Mouse (Mus musculus): Measurements from ENCODE around the gene Ncam2. TPM values are rescaled to one million over a fixed set of nuclear protein-coding genes. Genes with fewer than 3 reads are reported as not detected.

Gene Ncam2
- total RNA-seq, 2 experiments from 2014 or later: 0.08 to 0.11 TPM

DNA sequence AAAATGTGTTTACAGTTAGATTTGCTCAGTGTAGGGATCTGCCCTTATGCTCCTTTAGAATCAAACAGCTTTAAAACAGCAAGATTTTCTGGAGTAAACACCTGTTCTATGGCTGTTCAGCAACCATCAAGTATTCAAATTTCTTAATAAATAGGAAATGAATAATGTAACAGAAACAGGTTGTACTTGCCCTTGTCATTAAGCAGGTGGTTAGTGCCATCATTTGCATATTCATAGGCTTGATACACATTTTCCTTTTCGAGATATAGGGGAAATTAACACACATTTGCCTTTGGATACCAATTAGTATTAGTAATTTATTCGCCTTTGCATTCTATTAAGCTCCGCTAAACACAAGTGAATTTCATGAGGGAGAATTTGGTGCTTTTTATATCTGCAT, 335.7 kb downstream of the Ncam2 start:
- DNase-seq (ENCODE audit: low spot score): no peak
- intact Hi-C loops (cut with DNase I): no loop called here

DNA sequence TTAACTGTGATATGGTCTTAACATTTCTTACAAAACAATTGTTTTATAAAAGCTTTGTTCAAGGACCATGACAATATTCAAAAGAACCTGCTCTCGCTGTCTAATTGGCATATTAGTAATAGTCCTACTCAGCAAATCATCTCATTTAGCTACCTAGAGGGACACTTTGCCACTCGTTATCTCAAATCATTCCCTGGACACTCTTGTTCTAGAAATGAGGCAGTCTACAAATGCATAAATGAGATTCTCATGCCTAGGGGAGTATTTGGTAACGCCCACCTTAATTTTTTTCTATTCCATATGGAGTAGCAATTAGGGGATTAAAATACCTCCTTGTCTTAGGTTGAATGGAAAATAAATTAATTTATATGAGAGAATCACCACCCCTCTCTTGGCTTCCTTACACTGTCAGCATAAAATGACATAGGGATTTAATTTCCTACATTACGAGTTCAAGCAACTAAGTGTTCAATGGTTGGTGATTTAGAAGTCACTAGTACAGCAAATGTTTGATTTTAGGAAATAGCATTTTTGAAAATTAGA, 387.1 kb downstream of the Ncam2 start:
- intact Hi-C loops (cut with DNase I): no loop called here
- no peak for DNase-seq (ENCODE audit: low spot score)

DNA sequence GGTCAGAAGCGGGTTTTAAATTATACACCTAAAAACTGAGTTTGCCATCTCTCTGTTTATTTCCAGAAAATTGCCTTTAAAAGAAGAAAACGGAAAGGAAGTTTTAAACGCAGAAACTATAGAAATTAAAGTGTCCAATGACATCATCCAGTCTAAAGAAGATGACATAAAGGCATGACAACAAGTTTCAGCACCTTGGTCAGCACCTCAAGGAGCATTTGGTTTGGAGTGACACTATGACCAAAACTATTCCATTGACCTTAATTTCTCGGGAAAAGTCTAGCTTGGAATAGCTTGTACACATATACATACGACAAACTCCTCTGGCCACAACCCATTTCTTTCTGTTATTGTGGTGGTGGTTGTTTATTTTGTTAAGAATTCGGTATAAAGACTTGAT, 422.8 kb downstream of the Ncam2 start:
- no peak for DNase-seq (ENCODE audit: low spot score)
- intact Hi-C loops (cut with DNase I): no loop called here

DNA sequence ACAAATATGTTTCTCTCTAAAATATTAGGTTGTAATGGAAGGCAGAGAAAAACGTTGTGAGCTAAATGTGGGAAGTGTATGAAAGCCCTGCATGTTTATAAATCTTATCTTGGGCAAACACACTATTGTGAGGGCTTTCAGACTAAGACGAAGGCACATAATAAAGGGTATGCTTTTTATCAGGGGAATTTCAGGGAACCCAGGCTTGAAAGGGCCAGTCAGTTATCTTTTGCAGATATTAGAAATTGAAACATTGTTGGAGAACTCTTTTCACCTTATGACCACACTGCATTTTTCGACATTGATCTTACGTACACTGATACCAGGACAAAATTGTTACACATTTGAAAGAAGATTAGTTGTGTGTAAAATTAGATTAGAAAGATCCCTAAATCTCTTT, 423.3 kb downstream of the Ncam2 start:
- no peak for DNase-seq (ENCODE audit: low spot score)

DNA sequence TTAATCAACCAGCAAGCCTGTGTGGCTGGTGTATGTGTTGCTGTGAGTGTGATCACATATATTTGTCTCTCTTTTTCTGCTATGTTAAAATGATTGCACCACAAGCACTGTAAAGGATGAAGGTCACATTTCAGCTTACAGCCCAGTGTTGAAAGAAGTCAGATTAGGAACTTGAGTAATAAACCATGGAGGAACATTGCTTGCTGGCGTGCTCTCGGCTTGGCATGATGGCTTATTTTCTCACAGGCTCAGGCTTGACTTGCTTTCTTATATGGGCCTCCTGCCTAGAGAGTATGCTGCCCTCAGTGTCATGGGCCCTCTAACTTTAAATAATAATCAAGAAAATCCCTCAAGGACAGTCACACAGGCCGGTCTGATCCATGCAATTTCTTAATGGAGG, 449.8 kb downstream of the Ncam2 start:
- DNase-seq (ENCODE audit: low spot score): no peak
- intact Hi-C loops (cut with DNase I): no loop called here

More for the DNA sequence above, 423.3 kb downstream of the Ncam2 start:
- intact Hi-C loops (cut with DNase I): no loop called here

DNA sequence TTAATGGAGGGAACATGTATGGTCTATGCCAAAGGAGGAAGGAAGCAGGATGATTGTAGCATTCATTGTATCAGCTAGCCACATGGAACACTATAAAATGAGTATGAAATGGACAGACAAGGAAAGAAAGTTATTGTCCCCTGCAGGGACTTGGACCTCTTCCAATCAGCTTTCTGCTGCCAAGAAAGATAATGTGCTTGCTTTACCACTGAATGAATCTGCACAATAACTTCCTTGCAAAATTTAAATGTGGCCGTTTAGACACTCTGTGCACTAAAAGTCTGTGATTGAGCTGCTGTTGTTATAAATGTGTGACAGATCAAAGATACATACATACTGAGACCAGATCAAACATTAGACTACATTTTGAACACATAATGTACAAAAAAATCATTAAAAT, 451.1 kb downstream of the Ncam2 start:
- intact Hi-C loops (cut with DNase I): no loop called here
- DNase-seq (ENCODE audit: low spot score): no peak

DNA sequence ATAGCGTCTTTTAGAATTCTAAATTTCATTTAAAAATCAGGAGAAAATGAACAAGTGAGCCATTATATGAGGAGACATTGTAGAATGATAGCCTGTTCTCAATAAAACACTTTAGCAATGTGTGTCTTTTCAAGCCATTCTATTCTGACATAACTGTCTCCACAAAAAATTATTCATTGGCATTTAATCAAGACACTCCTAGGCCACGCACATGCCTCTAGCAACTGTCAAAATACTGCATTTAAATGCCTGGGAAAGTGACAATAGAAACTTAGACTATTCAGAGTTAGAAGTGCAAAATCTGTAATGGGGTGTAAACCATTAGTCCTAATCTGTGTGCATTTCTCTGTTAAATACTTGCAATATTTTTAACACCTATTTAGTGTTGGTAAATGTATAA, 456.1 kb downstream of the Ncam2 start:
- intact Hi-C loops (cut with DNase I): no loop called here
- no peak for DNase-seq (ENCODE audit: low spot score)

DNA sequence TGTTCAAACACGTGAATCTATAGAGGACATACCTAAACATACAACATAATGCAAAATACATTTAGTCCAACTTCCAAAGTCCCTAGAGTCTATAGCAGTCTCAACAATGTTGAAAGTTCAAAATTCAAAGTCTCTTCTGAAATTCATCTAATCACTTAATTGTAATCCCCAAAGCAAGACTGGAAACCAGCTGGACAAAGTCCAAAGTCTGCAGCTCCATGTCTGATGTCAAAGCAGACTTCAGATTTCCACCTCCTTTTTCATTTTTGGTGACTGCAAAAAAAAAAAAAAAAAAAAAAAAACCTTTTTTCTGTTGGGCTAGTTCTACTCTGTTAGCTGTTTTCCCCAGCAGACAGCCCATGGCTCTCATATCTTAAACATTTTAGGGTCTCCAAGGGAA, 473.4 kb downstream of the Ncam2 start:
- DNase-seq (ENCODE audit: low spot score): no peak
- intact Hi-C loops (cut with DNase I): no loop called here

DNA sequence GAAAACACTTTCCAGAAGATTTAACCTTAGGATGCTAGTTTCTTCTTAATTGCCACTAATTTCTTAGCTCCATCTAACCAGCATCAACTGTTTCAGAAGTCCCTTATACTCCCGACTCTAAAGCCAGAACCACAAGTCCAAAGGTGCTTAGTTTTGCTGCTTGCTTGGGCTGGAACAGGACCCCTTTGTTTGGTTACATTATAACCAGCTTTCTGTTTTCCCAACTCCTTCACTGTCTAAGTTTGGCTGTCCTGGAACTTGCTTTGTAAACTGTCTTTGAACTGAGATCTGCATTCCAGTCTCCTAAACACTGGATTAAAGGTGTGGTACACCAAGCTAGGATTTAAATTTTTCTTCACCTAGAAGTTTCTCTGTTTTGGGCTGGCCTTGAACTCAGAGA, 475.0 kb downstream of the Ncam2 start:
- DNase-seq (ENCODE audit: low spot score): no peak
- intact Hi-C loops (cut with DNase I): no loop called here

Data from heart, postnatal 25 days (tissue).